Mouse (Mus musculus) spleen, postnatal 14 days (tissue): ENCODE data around the gene Nob1.

ENCODE experiments used
- DNase-seq, 2 experiments: peaks; one replicate each; pipeline ENCODE4 v3.0.0; 2021 to 2022; ENCODE audit warnings: low spot score in 2 of 2

Nob1 gene

DNA sequence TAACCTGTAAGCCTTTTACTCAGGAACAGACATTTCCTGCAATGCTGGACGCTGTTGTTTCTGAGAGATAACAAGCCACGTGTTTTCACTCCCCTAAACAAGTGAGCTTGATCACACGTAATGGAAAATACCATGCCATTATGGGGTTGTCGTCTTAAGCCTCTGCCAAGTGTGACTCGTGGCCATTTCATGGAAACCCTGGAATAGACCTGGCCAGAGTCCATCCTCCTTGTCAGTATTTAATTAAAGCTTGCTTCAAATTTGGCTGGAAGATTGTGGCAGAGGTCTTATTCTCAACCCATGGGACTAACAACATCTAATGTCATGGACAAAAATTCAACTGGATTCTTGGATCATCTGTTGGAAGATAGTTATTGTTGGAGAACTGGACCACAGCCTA, 38.7 kb downstream of the Nob1 start:
- DNase-seq = no peak

DNA sequence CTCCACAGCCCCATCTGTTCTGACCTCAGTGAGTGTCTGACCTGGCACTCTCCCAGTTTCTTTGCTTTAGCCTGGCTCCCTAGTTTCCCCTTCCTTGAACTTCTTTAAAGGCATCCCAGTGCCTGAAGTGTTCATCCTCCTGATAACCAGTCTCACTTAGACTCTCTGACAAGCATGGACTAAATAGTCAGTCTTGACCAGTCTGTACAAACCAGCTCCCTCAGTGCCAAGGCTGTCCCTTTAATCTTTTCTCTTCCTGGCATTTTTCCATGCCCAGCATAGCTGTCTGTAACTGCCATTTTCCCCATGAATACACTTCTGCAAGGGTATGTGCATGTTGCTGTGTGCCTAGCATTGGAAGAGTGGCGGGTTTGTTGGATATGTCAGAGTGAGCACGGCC, 39.8 kb downstream of the Nob1 start:
- DNase-seq = no peak

DNA sequence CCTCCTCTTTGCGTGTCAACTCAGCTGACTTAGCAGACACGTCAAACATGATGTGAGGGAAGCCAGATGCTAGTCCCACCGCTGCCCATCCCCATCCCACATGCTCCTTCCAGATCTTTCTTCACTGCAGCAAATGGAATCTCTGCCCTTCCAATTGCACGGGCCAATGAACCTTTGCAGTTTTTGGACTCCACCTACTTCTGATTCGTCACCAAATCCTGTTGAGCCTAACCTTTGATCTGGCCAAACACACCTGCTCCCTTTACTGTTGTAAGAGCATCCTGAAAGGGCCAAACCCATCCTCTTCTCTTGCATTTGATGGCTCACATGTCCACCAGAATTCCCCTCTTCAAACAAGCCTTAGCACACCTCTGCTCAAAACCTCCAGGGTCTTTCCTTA, 40.2 kb downstream of the Nob1 start:
- DNase-seq = no peak

DNA sequence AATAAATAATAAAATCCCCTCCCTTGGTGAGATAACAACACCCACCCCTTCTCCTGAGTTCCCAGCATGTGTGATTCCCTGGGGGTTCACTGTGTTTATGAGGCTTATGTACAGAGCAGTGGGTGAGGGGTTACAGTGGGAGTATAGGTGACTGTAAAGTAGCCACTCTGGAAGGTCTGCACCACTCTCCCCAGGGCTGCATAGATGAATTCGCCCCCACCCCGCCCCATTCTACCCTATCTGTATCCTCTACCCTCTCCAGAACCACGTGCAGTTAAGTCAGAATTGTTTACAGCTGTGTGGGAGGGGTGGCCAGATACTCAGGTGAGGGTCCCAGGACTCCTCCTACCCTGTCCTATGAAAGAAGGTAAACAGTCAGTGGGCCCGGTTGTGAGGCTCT, 42.0 kb downstream of the Nob1 start:
- no peak for DNase-seq

DNA sequence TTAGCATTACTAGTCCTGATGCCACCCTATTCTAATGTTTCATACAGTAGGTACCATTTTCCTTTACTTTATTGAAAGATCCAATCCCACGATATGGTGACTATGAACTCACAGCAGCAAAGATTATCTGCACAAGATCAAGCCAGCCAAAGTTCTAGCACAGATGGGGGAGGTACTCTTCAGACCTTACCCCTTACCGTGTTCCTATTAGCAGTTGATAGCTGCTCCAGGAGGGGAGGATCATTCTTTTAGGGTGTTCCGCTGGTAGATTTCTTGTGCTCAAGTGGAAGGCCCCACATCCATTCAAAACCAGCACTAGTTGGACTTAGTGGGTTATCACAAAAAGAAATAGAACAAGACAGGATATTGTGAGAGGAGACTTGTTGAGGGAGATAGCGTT, 43.2 kb downstream of the Nob1 start:
- no peak for DNase-seq

DNA sequence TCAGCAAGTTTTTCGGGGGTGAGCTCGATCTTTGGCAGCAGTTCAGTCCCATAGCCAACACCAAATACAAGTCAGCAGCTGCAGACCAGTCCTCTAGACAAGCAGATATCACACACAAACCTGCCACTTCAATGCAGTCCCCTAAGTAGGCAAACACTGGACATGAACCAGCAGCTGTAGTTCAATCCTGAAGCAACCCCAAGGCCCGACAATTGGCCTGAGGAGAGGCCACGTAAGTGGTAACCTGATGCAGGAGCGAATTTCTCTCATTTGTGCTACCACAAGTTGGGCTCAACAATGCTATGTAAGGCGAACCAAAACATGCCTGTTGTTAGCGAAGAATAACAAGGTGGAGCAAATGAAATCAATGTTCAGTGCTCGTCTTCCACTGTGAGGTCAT, 44.1 kb downstream of the Nob1 start:
- no peak for DNase-seq

GRCm38 (mm10) chr8:107377346-107377745, 47.5 kb downstream of the Nob1 start:
- DNase-seq = no peak

DNA sequence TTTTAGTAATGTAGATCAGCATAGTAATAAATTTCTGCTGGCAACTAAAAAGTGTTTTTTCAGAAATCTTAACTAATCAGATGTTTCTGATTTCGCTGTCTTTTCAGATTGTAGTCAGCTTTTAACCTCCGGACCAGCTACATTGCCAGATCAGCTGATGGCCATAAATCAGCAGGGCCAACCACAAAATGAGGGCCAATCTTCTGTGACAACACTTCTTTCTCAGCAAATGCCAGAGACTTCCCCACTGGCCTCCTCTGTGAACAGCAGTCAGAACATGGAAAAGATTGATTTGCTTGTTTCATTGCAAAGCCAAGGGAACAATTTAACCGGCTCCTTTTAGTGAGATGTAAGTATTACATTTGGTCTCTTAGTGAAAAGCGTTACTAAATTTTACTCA, 54.5 kb downstream of the Nob1 start:
- DNase-seq = no peak
